Mouse (Mus musculus): ENCODE data around the gene Cdc26. TPM values are rescaled to one million over a fixed set of nuclear protein-coding genes. Genes with fewer than 3 reads are reported as not detected.
A peak's percentile ranks its signal among the peaks of the same experiment; 100 is the strongest.

Gene Cdc26
- polyA plus RNA-seq, 1 experiment from 2014 or later = 210 TPM

DNA sequence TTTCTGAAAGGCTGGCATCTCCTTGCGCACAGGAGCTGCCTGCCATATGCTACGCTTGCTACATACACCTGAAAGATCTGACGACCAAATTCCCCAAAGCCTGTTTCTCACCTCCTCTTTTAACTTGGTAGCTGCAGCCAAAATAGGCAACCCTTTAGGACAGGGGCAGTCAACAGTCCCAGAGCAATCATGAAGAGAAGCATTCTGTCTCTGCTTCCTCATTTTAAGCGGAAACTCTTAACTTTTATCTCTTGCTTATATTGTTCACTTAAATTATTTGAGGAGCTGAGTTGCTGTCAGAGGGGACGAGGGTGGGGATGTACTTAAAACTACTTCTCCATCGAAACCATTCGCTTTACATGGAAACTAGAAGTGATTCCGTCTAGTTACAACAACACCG lies 21.2 kb upstream of the Cdc26 start:
- no peak for ATAC-seq (ENCODE audit: insufficient number of reproducible peaks, insufficient read depth, low FRiP score, low TSS enrichment, low read depth)
- no peak overlapping the region for H3K9ac ChIP-seq
- H3K4me2 ChIP-seq = no peak overlapping the region
- H3K27me3 ChIP-seq = no peaks in the 10 kb centered on the region
- peaks cover 14% of the 10 kb centered on the region for H3K36me3 ChIP-seq
- WGBS = 86% methylated on average over 9 of the region's 9 CpGs
- H3K4me1 ChIP-seq = no peaks in the 10 kb centered on the region
- H3K9me3 ChIP-seq = no peaks in the 10 kb centered on the region
- no peak overlapping the region for H3K27ac ChIP-seq
- no peak overlapping the region for H3K4me3 ChIP-seq

DNA sequence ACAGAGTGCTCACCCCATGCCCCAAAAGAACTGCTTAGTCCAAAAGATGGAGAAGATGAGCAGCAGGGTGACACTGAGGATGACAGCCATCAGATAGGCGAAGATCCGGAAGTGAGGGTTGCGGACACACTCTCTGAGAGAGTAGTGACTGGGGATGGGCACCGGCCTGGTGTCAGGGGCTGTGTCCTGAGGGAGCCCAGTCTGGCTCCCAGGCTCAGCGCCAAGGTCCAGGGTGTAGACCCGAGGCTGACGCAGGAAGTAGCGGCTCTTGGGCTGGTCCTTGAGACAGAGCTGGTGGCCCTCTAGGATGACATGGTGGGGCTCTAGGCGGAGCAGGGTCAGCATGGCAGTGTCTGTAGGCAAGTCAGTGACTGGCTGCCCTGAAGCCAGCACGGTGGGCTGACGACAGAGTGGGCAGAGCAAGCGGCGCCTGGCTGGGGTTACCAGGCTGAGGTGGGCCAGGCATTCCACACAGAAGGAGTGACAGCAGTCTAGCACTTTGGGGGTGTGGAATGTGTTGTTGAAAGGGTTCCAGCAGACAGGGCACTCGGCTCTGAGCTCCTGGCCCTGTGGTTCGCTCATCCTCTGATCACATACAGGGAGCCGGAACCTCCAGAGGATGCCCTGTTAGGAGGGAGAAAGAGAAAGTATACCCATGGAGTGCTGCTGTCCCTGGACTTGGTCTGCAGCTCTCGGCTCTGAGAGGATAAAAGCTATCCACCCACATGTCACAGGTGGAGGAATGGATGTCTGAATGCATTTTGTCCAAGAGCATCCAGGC lies 19.7 kb upstream of the Cdc26 start:
- H3K36me3 ChIP-seq = peaks cover 27% of the 10 kb centered on the region
- 80% methylated on average over 17 of the region's 17 CpGs for WGBS
- no peaks in the 10 kb centered on the region for H3K4me1 ChIP-seq
- no peaks in the 10 kb centered on the region for H3K27me3 ChIP-seq
- ATAC-seq (ENCODE audit: insufficient number of reproducible peaks, insufficient read depth, low FRiP score, low TSS enrichment, low read depth) = 0 out of 2 replicates have a peak, but pooled peaks have one; percentile 10
- no peak overlapping the region for H3K9ac ChIP-seq
- H3K27ac ChIP-seq = no peak overlapping the region
- no peak overlapping the region for H3K4me3 ChIP-seq
- no peak overlapping the region for H3K4me2 ChIP-seq
- no peaks in the 10 kb centered on the region for H3K9me3 ChIP-seq

DNA sequence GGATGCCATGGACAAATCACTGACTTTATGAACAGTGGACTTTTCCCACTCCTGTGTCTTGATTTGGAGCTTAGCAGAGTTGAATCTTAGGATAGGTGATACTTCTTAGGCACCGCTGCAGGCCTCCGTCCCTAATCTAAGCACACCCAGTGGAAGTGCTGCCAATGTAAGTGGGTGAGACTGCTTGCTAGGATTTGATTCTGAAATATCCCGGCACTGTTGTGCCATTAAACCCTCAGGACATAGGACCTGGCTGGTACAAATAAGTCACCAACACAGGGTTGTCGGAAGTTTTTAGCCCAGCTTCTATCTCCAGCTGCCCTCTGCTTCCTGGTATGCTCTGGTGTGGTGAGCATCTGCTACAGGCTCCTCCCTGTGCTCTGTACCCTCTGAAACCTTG lies 17.4 kb upstream of the Cdc26 start:
- 89% methylated on average over 4 of the region's 4 CpGs for WGBS
- H3K27me3 ChIP-seq = no peaks in the 10 kb centered on the region
- H3K9me3 ChIP-seq = no peaks in the 10 kb centered on the region
- no peak overlapping the region for H3K9ac ChIP-seq
- H3K4me3 ChIP-seq = no peak overlapping the region
- no peak for ATAC-seq (ENCODE audit: insufficient number of reproducible peaks, insufficient read depth, low FRiP score, low TSS enrichment, low read depth)
- peaks cover 50% of the 10 kb centered on the region for H3K36me3 ChIP-seq
- no peak overlapping the region for H3K4me2 ChIP-seq
- H3K27ac ChIP-seq = no peak overlapping the region
- no peaks in the 10 kb centered on the region for H3K4me1 ChIP-seq

DNA sequence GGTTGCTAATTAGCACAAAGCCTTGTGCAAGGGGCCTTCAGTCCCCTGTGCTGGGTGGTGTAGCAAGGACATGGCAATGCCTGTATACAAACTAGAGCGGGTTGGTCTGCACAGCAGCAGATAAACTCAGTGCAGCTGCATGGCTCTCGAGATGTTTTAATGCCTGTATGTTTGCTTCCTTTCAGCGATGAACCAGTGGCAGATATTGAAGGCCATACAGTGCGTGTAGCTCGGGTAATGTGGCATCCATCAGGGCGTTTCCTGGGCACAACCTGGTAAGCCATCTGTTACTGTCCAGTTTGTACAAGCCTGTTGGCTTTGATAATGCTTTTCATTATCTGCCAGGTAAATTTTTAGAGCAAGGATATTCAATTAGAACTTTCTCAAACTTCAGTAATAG lies 10.6 kb upstream of the Cdc26 start:
- H3K4me3 ChIP-seq = no peak overlapping the region
- no peak for ATAC-seq (ENCODE audit: insufficient number of reproducible peaks, insufficient read depth, low FRiP score, low TSS enrichment, low read depth)
- WGBS = 96% methylated on average over 6 of the region's 6 CpGs
- H3K9ac ChIP-seq = no peak overlapping the region
- H3K9me3 ChIP-seq = no peaks in the 10 kb centered on the region
- no peak overlapping the region for H3K27ac ChIP-seq
- H3K27me3 ChIP-seq = no peaks in the 10 kb centered on the region
- H3K4me2 ChIP-seq = no peak overlapping the region
- H3K4me1 ChIP-seq = no peaks in the 10 kb centered on the region
- peaks cover 100% of the 10 kb centered on the region for H3K36me3 ChIP-seq

DNA sequence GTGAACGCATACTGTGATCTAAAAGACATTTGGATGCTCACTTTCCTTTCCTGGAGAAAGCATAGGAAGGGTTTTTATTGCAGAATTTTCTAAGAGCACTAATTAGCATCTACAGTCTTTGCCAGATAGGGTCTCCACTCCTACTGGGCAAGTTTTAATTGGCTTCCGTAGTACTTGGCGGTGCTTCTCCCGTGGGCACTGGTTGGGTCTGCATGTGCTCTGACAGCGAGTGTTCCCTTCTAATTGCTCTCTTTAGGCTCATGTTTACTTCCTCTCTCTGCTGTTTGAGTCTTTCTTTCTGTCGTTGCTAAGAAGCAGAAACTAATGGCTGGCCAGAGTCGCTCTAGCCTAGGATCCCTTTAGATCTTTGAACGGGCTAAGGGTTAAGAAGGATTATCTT lies 10.0 kb upstream of the Cdc26 start:
- H3K27me3 ChIP-seq = no peaks in the 10 kb centered on the region
- H3K4me3 ChIP-seq = no peak overlapping the region
- no peak overlapping the region for H3K4me2 ChIP-seq
- H3K9me3 ChIP-seq = no peaks in the 10 kb centered on the region
- no peaks in the 10 kb centered on the region for H3K4me1 ChIP-seq
- H3K9ac ChIP-seq = no peak overlapping the region
- WGBS = 89% methylated on average over 8 of the region's 8 CpGs
- no peak for ATAC-seq (ENCODE audit: insufficient number of reproducible peaks, insufficient read depth, low FRiP score, low TSS enrichment, low read depth)
- no peak overlapping the region for H3K27ac ChIP-seq
- H3K36me3 ChIP-seq = peaks cover 100% of the 10 kb centered on the region

DNA sequence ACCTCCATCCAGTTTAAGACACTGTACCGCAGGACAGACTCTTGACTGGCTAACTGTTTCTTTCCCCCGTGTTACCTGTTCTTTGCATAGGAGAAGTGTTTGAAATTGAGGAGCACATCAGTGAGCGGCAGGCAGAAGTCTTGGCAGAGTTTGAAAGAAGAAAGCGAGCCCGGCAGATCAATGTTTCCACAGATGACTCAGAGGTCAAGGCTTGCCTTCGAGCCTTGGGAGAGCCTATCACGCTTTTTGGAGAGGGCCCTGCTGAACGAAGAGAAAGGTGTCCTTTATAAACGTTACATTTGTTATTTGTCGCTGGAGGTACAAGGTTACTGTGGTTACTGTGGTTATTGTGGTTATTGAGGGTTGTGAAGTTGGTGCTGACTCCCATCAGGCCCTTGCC lies 3.2 kb upstream of the Cdc26 start:
- WGBS = 95% methylated on average over 10 of the region's 10 CpGs
- ATAC-seq (ENCODE audit: insufficient number of reproducible peaks, insufficient read depth, low FRiP score, low TSS enrichment, low read depth) = no peak
- Histone ChIP-seq H3K27ac (no peak overlapping the region), H3K4me3 (no peak overlapping the region), H3K4me2 (no peak overlapping the region), H3K36me3 (peaks cover 55% of the 10 kb centered on the region), H3K4me1 (peaks cover 15% of the 10 kb centered on the region), H3K27me3 (no peaks in the 10 kb centered on the region), H3K9ac (no peak overlapping the region), H3K9me3 (no peaks in the 10 kb centered on the region)

DNA sequence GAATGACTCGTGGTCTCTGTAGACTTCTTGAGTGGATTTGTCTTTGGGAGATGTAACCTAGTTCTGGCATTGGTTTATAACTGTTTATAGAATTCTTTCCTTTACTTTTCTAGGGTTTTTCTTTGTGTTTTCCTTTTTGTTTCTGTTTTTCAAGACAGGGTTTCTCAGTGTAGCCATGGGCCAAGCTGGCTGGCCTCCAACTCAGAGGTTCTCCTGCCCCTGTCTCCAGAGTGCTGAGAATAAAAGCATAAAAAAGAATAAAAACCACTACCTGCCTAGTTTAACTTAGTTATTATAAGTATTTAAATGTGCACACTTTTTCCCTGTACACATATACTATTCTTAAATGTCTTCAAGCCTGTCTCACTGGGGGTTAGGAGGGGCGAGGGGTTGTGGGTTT lies 1.9 kb upstream of the Cdc26 start:
- Histone ChIP-seq H3K9ac (peak overlapping the region; percentile 94; the same call in 1 of the 2 replicates), H3K27ac (no peak overlapping the region), H3K27me3 (no peaks in the 10 kb centered on the region), H3K36me3 (peaks cover 42% of the 10 kb centered on the region), H3K4me3 (peak overlapping the region; percentile 85), H3K9me3 (no peaks in the 10 kb centered on the region), H3K4me2 (peak overlapping the region; percentile 64), H3K4me1 (peaks cover 20% of the 10 kb centered on the region)
- no peak for ATAC-seq (ENCODE audit: insufficient number of reproducible peaks, insufficient read depth, low FRiP score, low TSS enrichment, low read depth)
- 79% methylated on average over 2 of the region's 2 CpGs for WGBS

DNA sequence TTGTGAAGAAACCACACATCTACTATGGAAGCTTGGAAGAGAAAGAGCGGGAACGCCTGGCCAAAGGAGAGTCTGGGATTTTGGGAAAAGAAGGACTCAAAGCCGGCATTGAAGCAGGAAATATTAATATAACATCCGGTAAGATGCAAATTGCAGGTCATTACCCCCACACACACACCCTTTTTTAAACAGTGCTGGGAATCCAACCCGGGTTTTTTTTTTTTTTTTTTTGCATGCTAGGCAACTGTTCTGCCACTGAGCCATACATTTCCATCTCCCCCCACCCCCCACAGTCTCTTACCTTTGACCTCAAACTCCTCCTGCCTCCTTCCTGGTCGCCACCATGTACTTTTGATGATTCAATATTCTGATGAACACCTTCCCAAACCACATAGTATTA lies 1.2 kb upstream of the Cdc26 start:
- ATAC-seq (ENCODE audit: insufficient number of reproducible peaks, insufficient read depth, low FRiP score, low TSS enrichment, low read depth) = no peak
- peak overlapping the region; percentile 64 for H3K4me2 ChIP-seq
- H3K27me3 ChIP-seq = no peaks in the 10 kb centered on the region
- H3K36me3 ChIP-seq = peaks cover 37% of the 10 kb centered on the region
- H3K9ac ChIP-seq = peak overlapping the region; percentile 94
- H3K4me3 ChIP-seq = peak overlapping the region; percentile 85
- 24% methylated on average over 6 of the region's 6 CpGs for WGBS
- peak overlapping the region; percentile 89; the same call in 1 of the 2 replicates for H3K27ac ChIP-seq
- peaks cover 20% of the 10 kb centered on the region for H3K4me1 ChIP-seq
- H3K9me3 ChIP-seq = no peaks in the 10 kb centered on the region

DNA sequence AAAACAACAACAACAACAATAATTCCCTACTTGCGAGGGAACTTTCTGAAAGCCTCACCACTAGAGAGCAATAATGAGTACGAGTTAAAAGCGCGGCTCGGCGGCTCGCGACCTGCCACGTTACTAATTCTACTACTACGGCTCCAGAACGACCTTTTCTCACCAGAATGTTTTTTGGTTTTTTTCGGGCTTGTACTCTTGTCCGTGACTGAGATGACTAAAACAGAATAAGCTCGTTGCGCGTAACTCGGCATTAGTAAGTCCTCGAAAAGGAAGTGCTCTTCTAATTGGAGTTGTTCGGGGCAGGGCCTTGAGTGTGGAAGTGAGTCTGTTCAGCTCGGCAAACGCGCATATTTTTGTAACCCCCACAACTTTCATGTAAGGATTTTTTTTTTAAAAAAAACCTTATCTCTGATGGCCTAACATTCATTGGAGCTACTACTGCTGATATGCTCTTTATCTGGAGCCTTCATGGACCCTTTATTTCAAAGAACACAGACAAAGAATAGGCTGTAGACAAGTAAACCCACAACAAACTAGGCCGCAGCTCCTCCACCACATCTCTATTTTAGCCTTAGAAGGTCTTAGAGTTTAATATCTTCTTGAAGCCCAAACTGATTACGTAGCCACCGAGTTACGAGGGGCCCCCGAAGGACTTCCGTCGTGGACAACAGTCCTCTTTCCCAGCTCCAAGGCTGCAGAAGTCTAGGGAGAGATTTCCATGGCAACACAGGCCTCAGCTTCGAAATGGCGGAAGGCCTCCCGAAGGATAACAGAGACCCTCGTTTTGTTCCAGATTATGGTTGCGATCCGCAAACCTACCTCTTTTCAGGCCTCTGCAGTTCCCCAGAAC lies 486 bp downstream of the Cdc26 start:
- 0 out of 2 replicates have a peak, but pooled peaks have one; percentile 39 for ATAC-seq (ENCODE audit: insufficient number of reproducible peaks, insufficient read depth, low FRiP score, low TSS enrichment, low read depth)
- Histone ChIP-seq H3K27me3 (no peaks in the 10 kb centered on the region), H3K4me2 (peak overlapping the region; percentile 64), H3K9ac (peak overlapping the region; percentile 94), H3K9me3 (no peaks in the 10 kb centered on the region), H3K27ac (peak overlapping the region; percentile 89), H3K36me3 (peaks cover 32% of the 10 kb centered on the region), H3K4me3 (peak overlapping the region; percentile 85), H3K4me1 (peaks cover 20% of the 10 kb centered on the region)
- under 1% methylated on average over 35 of the region's 35 CpGs for WGBS

DNA sequence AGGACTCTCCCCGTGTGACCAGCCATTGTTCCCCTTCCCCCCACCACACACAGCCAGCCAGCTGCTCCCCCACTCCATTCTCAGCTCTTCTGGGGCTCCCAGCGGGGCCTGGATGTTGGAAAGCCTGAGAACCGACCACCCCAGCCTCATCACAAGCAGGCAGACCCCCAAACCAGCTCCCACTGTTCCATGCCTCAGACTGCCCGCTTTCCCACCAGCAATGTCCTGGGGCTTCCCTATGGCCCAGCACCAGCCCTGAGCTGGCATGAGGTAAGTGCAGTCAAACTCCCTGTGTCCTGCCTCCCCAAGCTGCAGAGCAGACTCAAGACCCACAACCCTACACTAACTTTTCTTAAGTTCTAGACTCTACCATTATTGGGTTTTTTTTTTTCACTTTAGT lies 2.3 kb downstream of the Cdc26 start:
- no peak for ATAC-seq (ENCODE audit: insufficient number of reproducible peaks, insufficient read depth, low FRiP score, low TSS enrichment, low read depth)
- Histone ChIP-seq H3K9ac (no peak overlapping the region), H3K4me3 (no peak overlapping the region; the same call in 1 of the 2 replicates)

DNA sequence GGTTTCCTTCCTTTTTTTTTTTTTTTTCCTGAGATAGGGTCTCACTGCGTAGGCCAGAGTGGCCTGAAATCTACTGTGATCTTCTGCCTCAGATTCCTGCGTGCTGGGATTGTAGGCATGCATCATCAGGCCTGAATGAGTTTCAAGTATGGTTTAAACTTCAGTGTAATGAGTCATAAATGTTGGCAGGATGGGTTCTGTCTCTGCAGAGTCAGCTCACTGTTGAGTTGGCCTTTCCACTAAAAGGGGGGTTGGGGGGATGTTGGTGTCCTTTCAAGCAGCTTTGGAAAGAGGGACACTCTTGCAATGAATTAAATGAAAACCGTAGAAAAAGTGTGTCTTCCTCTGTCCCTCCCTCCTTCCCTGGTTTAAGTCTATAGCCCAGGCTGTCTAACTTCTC lies 9.5 kb downstream of the Cdc26 start:
- no peaks in the 10 kb centered on the region for H3K9me3 ChIP-seq
- ATAC-seq (ENCODE audit: insufficient number of reproducible peaks, insufficient read depth, low FRiP score, low TSS enrichment, low read depth) = no peak
- no peak overlapping the region for H3K9ac ChIP-seq
- no peak overlapping the region for H3K27ac ChIP-seq
- H3K4me2 ChIP-seq = no peak overlapping the region
- no peaks in the 10 kb centered on the region for H3K4me1 ChIP-seq
- H3K36me3 ChIP-seq = peaks cover 87% of the 10 kb centered on the region
- H3K27me3 ChIP-seq = no peaks in the 10 kb centered on the region
- H3K4me3 ChIP-seq = no peak overlapping the region
- WGBS = 94% methylated on average over 3 of the region's 3 CpGs

More for the DNA sequence above, 2.3 kb downstream of the Cdc26 start:
- WGBS = 78% methylated on average over 4 of the region's 4 CpGs
- Histone ChIP-seq H3K27me3 (no peaks in the 10 kb centered on the region), H3K4me1 (peaks cover 20% of the 10 kb centered on the region), H3K36me3 (peaks cover 32% of the 10 kb centered on the region), H3K27ac (no peak overlapping the region), H3K4me2 (0 out of 2 replicates have a peak overlapping the region, but pooled peaks have one; percentile 1), H3K9me3 (no peaks in the 10 kb centered on the region)
